Mouse (Mus musculus) thymus, adult 2 months (tissue): ENCODE measurements around the gene Khsrp.

Experiments used
- CTCF ChIP-seq: fragments of 200-500 bp; IDR thresholded peaks from 2 replicates; pipeline ENCODE4 v1.5.1; 2012; ENCODE audit warnings: mild to moderate bottlenecking, control low read depth, low read length, moderate library complexity, borderline replicate concordance; ENCODE audit not compliant: control insufficient read depth, poor library complexity, insufficient read depth; ENCODE audit errors: extremely low read depth
- POLR2A ChIP-seq: fragments of 200-500 bp; IDR thresholded peaks from 2 replicates; pipeline ENCODE4 v1.6.1; 2012; ENCODE audit warnings: mild to moderate bottlenecking, low read length, control low read depth, moderate library complexity; ENCODE audit not compliant: control insufficient read depth, poor library complexity, insufficient read depth; ENCODE audit errors: extremely low read depth

GRCm38 (mm10) chr17:56996506-56996905, 34.8 kb downstream of the Khsrp start:
- TF ChIP-seq POLR2A = no peak
- TF ChIP-seq CTCF = no peak
